Mouse (Mus musculus) midbrain, postnatal 0 days (tissue): ENCODE measurements around the gene Cx3cr1. TPM values are rescaled to one million over a fixed set of nuclear protein-coding genes. Genes with fewer than 3 reads are reported as not detected.
"Not testable (repeated sequence)": the region's sequence is repeated elsewhere in the genome, so short reads cannot be mapped to it uniquely, and the experiment has no call there.

Source experiments
- ATAC-seq: fragments of 200-750 bp; cut with Nextera tagmentation; 2 replicates; pipeline ENCODE4 v1.8.0; 2017; ENCODE audit warnings: moderate number of reproducible peaks, mild to moderate bottlenecking, moderate TSS enrichment, moderate library complexity; ENCODE audit not compliant: low FRiP score
- DNase-seq: peaks from one replicate; pipeline ENCODE4 v3.0.0-alpha.2; 2015; ENCODE audit warnings: low spot score
- H3K27ac ChIP-seq: fragments of 300-500 bp; sonication (generic); 2 replicates; pipeline ENCODE4 v1.5.1; 2014; ENCODE audit warnings: low read depth, mild to moderate bottlenecking, low read length, mixed read lengths
- H3K27me3 ChIP-seq: fragments of 300-500 bp; sonication (generic); 2 replicates; pipeline ENCODE4 v1.6.1; 2014; ENCODE audit warnings: low read length, control low read depth, mixed read lengths; ENCODE audit not compliant: insufficient read depth
- H3K36me3 ChIP-seq: fragments of 300-500 bp; sonication (generic); 2 replicates; pipeline ENCODE4 v1.6.1; 2014; ENCODE audit warnings: low read length, control low read depth, mixed read lengths; ENCODE audit not compliant: insufficient read depth
- H3K4me1 ChIP-seq: fragments of 300-500 bp; sonication (generic); 2 replicates; pipeline ENCODE4 v1.6.1; 2014; ENCODE audit warnings: mild to moderate bottlenecking, control low read depth, antibody characterized with exemption, low read length, mixed read lengths; ENCODE audit not compliant: insufficient read depth
- H3K4me2 ChIP-seq: fragments of 300-500 bp; sonication (generic); 2 replicates; pipeline ENCODE4 v1.6.1; 2014; ENCODE audit warnings: low read depth, mild to moderate bottlenecking, low read length, mixed read lengths; ENCODE audit not compliant: poor library complexity, severe bottlenecking
- H3K4me3 ChIP-seq: fragments of 300-500 bp; sonication (generic); 2 replicates; pipeline ENCODE4 v1.5.1; 2014; ENCODE audit warnings: low read depth, mild to moderate bottlenecking, low read length, moderate library complexity
- H3K9ac ChIP-seq: fragments of 300-500 bp; sonication (generic); replicated peaks from 2 replicates; pipeline ENCODE4 v1.6.1; 2014; ENCODE audit warnings: mild to moderate bottlenecking, low read length, moderate library complexity, mixed read lengths; ENCODE audit not compliant: poor library complexity, severe bottlenecking
- H3K9me3 ChIP-seq: fragments of 300-500 bp; sonication (generic); 2 replicates; pipeline ENCODE4 v1.6.1; 2016; ENCODE audit warnings: low read length, control low read depth
- CTCF ChIP-seq: IDR thresholded peaks from 2 replicates; pipeline ENCODE4 v1.5.1; 2016; ENCODE audit warnings: antibody characterized with exemption, mild to moderate bottlenecking
- WGBS: fragments of 180-500 bp; shearing (Covaris S2); extraction: QIAGEN DNeasy Blood & Tissue Kit; methylation state at CpG from one replicate; pipeline ENCODE4 v1.1.7; 2014; 5-methylcytosine and 5-hydroxymethylcytosine counted together
- polyA plus RNA-seq: library from polyadenylated mRNA; unstranded; fragments of >200 nt; fragmentation: Nextera tagmentation; extraction: Ambion mirVana; gene quantifications from 2 replicates; pipeline ENCODE4 v1.2.1, GENCODE M21; 2015
- total RNA-seq: library from RNA; depleted of rRNA; stranded (reverse); fragments of >200 nt; gene quantifications from 2 replicates; pipeline ENCODE4 v1.2.3, GENCODE M21; 2014

Cx3cr1 gene
- total and polyA plus RNA-seq, 2 experiments from 2014 or later = 9.0 to 19.3 TPM

DNA sequence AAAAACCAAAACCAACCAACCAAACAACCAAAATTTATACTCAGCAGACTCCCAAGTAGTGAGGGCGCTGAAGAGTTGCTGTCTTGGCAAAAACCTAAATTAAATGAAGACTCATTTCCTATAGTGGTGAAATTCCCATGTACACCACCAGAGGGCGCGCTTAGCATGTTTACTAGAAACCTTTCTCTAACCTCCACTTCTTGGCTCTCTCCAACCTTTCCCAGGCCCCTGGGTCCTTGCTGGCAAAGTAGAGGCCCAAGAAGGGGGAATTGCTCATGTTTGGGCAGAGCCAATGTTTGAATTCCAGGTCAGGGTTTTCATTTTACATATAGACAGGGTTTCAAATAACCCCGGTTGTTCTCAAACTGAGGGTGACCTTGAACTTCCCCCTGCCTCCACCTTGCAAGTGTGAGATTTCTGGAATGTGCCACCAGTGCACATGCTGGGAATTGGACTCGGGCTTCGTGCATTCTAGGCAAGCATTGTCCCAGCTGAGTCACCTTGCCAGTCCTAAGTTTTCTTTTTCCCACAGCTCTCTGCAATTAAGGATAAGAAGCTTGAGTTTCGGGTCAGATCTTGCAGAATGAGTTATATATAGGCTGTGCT lies 49.3 kb downstream of the Cx3cr1 start:
- 43% methylated on average over 7 of the region's 7 CpGs for whole genome bisulfite sequencing
- ATAC-seq (no peak), DNase-seq (peak; percentile 90)
- Histone ChIP-seq H3K9me3 (no peaks in the 10 kb centered on the region), H3K4me3 (no peak overlapping the region), H3K36me3 (no peaks in the 10 kb centered on the region), H3K27me3 (0 out of 2 replicates have a peak, but pooled peaks cover 2% of the 10 kb centered on the region), H3K9ac (no peak overlapping the region), H3K27ac (no peak overlapping the region), H3K4me1 (no peaks in the 10 kb centered on the region), H3K4me2 (no peak overlapping the region)
- TF ChIP-seq CTCF = peak; percentile 86

DNA sequence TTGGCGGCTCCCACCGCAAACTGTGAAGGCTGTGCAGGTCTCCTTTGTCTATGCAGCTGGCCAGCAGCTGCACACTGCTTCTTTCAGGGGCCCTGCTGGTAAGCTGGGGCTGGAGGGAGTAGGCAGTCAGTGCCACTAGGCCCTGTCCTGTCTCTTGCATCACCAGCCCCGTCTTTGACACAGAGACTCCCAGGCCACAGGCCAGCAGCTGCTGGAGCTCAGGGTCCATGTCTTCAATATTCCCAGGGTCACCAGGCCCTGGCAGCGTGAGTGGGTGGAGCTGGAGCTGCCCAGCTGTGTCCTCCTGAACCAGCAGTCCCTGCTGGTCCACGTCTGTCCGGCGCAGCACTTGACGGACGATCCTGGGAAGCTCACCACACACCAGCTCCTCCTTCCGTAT lies 52.7 kb downstream of the Cx3cr1 start:
- no peak for DNase-seq
- Histone ChIP-seq H3K9me3 (no peaks in the 10 kb centered on the region), H3K36me3 (no peaks in the 10 kb centered on the region), H3K27ac (no peak overlapping the region), H3K27me3 (0 out of 2 replicates have a peak, but pooled peaks cover 2% of the 10 kb centered on the region), H3K9ac (no peak overlapping the region), H3K4me3 (no peak overlapping the region), H3K4me1 (no peaks in the 10 kb centered on the region), H3K4me2 (no peak overlapping the region)
- WGBS = 81% methylated on average over 10 of the region's 10 CpGs
- no peak for ATAC-seq
- TF ChIP-seq CTCF = no peak

DNA sequence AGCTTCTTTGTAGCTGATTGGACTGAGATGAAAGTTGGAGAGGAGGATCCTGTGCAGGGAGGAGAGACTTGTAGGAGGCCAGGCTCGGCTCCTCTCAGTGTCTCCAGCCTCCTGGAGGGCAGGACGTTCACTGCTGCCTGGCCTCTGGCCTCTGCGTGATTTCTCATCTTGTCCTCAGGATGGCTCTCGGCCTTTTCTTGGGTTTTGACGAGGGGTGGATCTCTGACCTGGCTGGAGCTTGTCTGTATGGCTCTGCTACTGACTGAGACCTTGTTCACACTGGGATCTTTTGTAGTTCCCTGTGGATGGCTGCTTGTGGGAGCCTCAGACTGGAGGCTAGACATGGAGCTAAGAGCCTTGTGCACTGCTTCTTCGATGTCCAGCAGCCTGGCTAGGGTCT lies 54.9 kb downstream of the Cx3cr1 start:
- Histone ChIP-seq H3K27me3 (0 out of 2 replicates have a peak, but pooled peaks cover 2% of the 10 kb centered on the region), H3K4me2 (no peak overlapping the region), H3K9ac (no peak overlapping the region), H3K27ac (no peak overlapping the region), H3K36me3 (no peaks in the 10 kb centered on the region), H3K9me3 (no peaks in the 10 kb centered on the region), H3K4me3 (no peak overlapping the region), H3K4me1 (no peaks in the 10 kb centered on the region)
- 67% methylated on average over 6 of the region's 6 CpGs for WGBS
- TF ChIP-seq CTCF = no peak
- ATAC-seq = no peak
- no peak for DNase-seq

DNA sequence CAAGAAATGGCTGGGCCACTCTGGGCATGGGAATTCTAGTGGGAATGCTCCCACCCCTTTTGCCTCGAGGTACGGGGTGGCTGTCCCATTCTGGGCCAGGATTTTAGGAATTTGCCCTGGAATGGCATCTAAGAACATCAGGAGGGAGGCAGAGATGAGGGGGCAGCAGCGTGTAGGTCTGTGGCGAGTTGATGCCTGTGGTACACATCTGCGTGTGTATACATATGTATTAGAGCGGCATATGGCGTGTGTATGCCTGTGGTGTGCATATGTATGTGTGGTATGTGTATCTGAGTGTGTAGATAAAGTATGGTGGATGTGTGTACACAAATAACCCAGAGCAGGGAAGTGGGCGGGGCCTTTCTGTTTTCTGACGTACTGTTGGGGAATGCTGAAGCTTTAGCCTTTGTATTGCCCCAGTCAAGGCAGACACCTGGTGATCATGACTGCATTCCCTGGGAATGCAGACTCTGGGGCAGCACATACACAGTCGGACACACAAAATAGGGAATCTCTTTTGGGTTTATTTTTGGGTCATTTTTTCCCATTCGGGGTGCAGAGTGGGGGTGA lies 56.3 kb downstream of the Cx3cr1 start:
- no peak for TF ChIP-seq CTCF
- ATAC-seq = no peak
- Histone ChIP-seq H3K27ac (no peak overlapping the region), H3K9me3 (no peaks in the 10 kb centered on the region), H3K4me3 (no peak overlapping the region), H3K9ac (no peak overlapping the region), H3K27me3 (0 out of 2 replicates have a peak, but pooled peaks cover 2% of the 10 kb centered on the region), H3K4me2 (no peak overlapping the region), H3K4me1 (no peaks in the 10 kb centered on the region), H3K36me3 (no peaks in the 10 kb centered on the region)
- DNase-seq = no peak
- WGBS = 79% methylated on average over 11 of the region's 11 CpGs

DNA sequence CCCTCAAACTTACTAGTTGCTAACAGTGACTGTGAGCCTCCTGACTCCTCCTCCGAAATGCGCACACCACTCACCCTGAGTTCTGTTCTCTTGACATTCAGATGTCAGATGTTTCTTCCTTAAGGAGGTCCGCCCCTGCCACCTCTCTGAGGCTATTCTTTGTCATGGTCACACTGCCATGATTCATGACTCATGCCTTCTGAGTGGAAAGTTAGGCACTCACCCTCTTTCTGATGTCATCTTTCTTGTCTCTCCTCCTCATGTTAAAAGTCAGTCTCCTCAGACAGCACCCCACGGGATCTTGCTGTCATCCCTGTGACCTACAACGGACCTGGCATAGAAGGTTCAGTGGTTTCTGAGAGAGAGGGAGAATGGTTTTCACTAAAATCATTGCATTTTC lies 56.9 kb downstream of the Cx3cr1 start:
- no peak overlapping the region for H3K9ac ChIP-seq

DNA sequence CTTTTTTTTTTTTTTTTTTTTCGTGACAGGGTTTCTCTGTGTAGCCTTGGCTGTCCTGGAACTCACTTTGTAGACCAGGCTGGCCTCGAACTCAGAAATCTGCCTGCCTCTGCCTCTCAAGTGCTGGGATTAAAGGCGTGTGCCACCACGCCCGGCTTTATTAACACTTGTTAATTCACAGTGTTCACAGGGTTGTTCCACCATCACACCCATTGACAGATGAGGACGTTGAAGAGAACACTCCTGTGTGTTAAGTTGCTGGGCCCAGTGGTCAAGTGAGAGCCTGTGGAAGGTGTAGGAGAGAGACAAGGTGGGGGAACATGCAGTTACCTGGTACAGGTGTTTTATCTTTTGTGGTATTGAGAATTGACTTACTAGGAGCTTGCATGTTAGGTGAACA lies 57.5 kb downstream of the Cx3cr1 start:
- not testable (repeated sequence) for H3K27me3 ChIP-seq, H3K9ac ChIP-seq, H3K4me2 ChIP-seq, H3K4me3 ChIP-seq, H3K36me3 ChIP-seq, H3K4me1 ChIP-seq, DNase-seq, H3K9me3 ChIP-seq, ATAC-seq
- 0 out of 2 replicates have a peak overlapping the region, but pooled peaks have one; percentile 92 for H3K27ac ChIP-seq
- WGBS = 86% methylated on average over 6 of the region's 6 CpGs

More for the DNA sequence above, 56.9 kb downstream of the Cx3cr1 start:
- 0 out of 2 replicates have a peak, but pooled peaks cover 2% of the 10 kb centered on the region for H3K27me3 ChIP-seq
- H3K4me3 ChIP-seq = no peak overlapping the region
- H3K4me1 ChIP-seq = no peaks in the 10 kb centered on the region
- DNase-seq (no peak), ATAC-seq (no peak)
- no peak overlapping the region for H3K27ac ChIP-seq
- 94% methylated on average over 5 of the region's 5 CpGs for WGBS
- no peak for TF ChIP-seq CTCF
- no peak overlapping the region for H3K4me2 ChIP-seq
- no peaks in the 10 kb centered on the region for H3K9me3 ChIP-seq
- no peaks in the 10 kb centered on the region for H3K36me3 ChIP-seq
